Mouse (Mus musculus): ENCODE results near the gene Ctso. TPM values are rescaled to one million over a fixed set of nuclear protein-coding genes. Genes with fewer than 3 reads are reported as not detected.

Gene Ctso
- polyA plus RNA-seq, 1 experiment from 2014 or later = 22.9 TPM

DNA sequence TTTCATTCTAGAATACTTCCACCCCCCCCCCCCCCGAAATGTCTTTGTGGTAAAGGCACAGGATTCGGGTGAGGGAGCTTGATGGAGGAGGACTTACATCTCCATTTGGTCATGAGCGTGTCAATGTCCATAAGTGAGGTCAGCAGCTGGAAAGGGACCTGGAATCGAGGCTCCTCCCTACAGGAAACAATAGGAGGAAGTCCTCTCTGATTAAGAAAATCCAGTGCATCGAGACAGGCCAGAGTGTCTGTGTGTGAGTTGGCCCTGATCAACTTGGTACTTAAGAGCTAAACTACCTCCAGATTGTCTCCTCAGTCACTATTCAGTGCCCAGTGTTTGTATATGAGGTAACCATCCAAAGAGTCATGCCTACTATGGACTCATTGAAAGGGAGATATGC, 28.9 kb downstream of the Ctso start:
- Histone ChIP-seq H3K27me3 (no peaks in the 10 kb centered on the region), H3K36me3 (no peaks in the 10 kb centered on the region), H3K27ac (no peak overlapping the region), H3K4me2 (no peak overlapping the region), H3K4me1 (no peaks in the 10 kb centered on the region), H3K9ac (no peak overlapping the region), H3K4me3 (no peak overlapping the region), H3K9me3 (no peaks in the 10 kb centered on the region)
- no peak for ATAC-seq (ENCODE audit: borderline replicate concordance, extremely low read depth, low FRiP score, low TSS enrichment)
- WGBS = 72% methylated on average over 5 of the region's 5 CpGs

DNA sequence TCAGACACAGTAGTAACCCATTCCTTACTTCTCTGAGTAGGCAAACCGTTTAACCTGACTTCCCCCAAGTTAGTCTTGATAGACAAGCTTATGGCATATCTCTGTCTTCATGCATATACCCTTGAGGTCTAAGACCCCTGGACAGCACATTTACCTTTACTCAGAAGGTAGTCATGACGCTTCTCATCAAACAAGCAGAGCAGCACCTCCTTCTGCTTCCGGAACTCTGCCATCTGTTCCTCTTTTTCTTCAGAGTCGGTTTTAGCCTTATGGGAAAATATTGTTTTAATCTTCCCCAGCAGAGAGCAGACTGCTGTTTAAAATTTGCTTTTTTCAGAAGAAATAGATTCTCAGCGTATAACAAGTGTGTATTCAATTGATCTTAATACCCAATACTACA, 31.4 kb downstream of the Ctso start:
- no peak overlapping the region for H3K27ac ChIP-seq
- 79% methylated on average over 5 of the region's 5 CpGs for WGBS
- H3K4me3 ChIP-seq = no peak overlapping the region
- H3K4me1 ChIP-seq = no peaks in the 10 kb centered on the region
- no peaks in the 10 kb centered on the region for H3K27me3 ChIP-seq
- no peaks in the 10 kb centered on the region for H3K36me3 ChIP-seq
- no peak overlapping the region for H3K4me2 ChIP-seq
- no peaks in the 10 kb centered on the region for H3K9me3 ChIP-seq
- no peak for ATAC-seq (ENCODE audit: borderline replicate concordance, extremely low read depth, low FRiP score, low TSS enrichment)
- H3K9ac ChIP-seq = no peak overlapping the region

DNA sequence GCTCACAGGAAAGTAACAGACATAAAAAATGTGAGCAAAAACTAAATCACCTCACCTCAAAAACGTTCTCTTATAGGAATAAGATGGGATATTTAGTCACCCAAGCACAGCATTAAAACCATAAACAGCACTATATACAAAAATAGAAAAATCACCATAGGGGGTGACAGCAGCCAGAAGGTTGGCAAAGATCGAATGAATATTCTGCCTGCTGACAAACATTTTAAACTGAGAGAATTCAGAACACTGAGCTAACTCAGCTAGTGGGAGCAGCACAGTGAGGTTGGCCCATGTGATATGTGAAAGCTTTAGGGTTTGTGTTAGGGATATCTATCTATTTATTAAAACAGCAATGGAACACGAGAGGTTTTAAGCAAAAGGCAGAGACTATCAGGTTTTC, 32.2 kb downstream of the Ctso start:
- Histone ChIP-seq H3K9ac (no peak overlapping the region), H3K9me3 (no peaks in the 10 kb centered on the region), H3K4me2 (no peak overlapping the region), H3K4me3 (no peak overlapping the region), H3K36me3 (no peaks in the 10 kb centered on the region), H3K27me3 (no peaks in the 10 kb centered on the region), H3K4me1 (no peaks in the 10 kb centered on the region), H3K27ac (no peak overlapping the region)
- ATAC-seq (ENCODE audit: borderline replicate concordance, extremely low read depth, low FRiP score, low TSS enrichment) = no peak
- 69% methylated on average over 3 of the region's 3 CpGs for WGBS

DNA sequence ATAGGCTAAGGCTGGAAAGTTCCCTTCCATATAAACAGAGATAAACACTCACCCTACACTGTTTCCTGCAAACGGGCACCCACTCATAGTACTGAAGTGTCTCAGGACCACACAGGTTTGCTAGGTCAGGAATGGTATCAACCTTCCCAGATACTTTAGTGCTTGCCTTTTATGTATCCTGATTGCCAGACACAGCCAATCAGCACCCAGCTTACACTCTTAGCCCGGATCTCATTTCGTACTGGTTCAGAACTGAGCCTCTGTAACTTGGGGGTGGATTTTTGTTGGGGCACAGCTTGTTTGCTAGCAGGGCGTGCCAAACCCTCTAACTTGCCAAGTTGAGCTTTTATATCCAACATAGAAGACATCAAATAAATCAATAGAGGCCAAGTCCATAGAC, 43.2 kb downstream of the Ctso start:
- H3K9ac ChIP-seq = no peak overlapping the region
- WGBS = 36% methylated on average over 4 of the region's 4 CpGs
- no peak overlapping the region for H3K27ac ChIP-seq
- H3K27me3 ChIP-seq = no peaks in the 10 kb centered on the region
- H3K9me3 ChIP-seq = no peaks in the 10 kb centered on the region
- H3K4me3 ChIP-seq = no peak overlapping the region
- H3K4me1 ChIP-seq = no peaks in the 10 kb centered on the region
- H3K4me2 ChIP-seq = no peak overlapping the region
- peak; percentile 52 for ATAC-seq (ENCODE audit: borderline replicate concordance, extremely low read depth, low FRiP score, low TSS enrichment)
- no peaks in the 10 kb centered on the region for H3K36me3 ChIP-seq

- Histone ChIP-seq H3K9ac (no peak within 1 kb of the TSS), H3K4me2 (no peak within 1 kb of the TSS), H3K27ac (no peak within 1 kb of the TSS), H3K36me3 (no peaks in the 10 kb centered on the region), H3K9me3 (no peaks in the 10 kb centered on the region), H3K27me3 (no peaks in the 10 kb centered on the region), H3K4me3 (no peak within 1 kb of the TSS), H3K4me1 (no peaks in the 10 kb centered on the region)
- ATAC-seq (ENCODE audit: borderline replicate concordance, extremely low read depth, low FRiP score, low TSS enrichment) = no peak
Measured at GRCm38 (mm10) chr3:81976102-81976501, 43.7 kb downstream of the Ctso start, which contains the start of gene Tdo2. Gene Tdo2 (minus strand): TSS chr3:81976202.

DNA sequence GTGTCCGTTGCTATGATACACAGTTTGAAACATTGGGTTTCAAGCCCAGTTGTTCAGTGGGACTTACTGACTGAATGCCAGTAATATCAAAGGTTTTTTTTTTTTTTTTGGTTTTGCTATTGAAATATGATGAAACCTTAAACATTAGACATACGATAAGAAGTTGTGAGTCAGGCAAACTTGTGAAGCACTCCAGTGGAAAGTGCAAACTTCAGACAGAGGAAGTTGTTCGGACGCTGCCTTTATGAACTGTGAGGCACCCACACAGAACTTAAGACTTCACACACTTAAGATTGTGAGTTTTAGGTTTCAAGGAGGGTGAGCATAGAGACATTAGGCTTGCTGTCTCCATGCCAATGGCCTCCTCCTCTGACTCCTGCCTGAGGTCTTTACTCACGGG, 49.2 kb downstream of the Ctso start:
- Histone ChIP-seq H3K9ac (no peak overlapping the region), H3K27ac (no peak overlapping the region), H3K9me3 (no peaks in the 10 kb centered on the region), H3K36me3 (no peaks in the 10 kb centered on the region), H3K4me2 (no peak overlapping the region), H3K4me1 (peaks cover 4% of the 10 kb centered on the region; the same call in 1 of the 2 replicates), H3K4me3 (no peak overlapping the region), H3K27me3 (no peaks in the 10 kb centered on the region)
- WGBS = 50% methylated on average over 5 of the region's 5 CpGs
- no peak for ATAC-seq (ENCODE audit: borderline replicate concordance, extremely low read depth, low FRiP score, low TSS enrichment)

DNA sequence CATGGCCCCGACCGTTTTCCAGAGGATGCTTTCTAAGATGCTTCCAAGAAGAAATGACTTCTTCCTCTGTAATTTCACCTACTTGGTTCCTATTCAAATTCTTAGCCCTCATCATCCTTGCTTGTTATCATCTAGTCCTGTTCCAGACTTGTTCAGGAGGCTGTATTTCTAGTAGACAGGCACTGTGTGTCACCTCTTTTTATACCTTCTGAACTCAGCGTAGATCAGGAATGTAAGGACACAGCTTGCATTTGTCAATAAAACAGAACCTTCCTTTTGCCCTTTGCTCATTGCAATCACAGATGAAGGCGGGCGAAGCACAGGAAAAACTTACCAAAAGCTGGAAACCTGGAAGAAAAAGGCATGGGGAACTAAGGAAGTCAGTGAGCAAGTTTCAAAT, 49.6 kb downstream of the Ctso start, which contains the start of gene Asic5:
TSS of gene Asic5 (plus strand) at position 301 of the 400 bp plus-strand sequence.
- no peak within 1 kb of the TSS for H3K9ac ChIP-seq
- 76% methylated on average over 5 of the region's 5 CpGs for WGBS
- H3K27me3 ChIP-seq = no peaks in the 10 kb centered on the region

DNA sequence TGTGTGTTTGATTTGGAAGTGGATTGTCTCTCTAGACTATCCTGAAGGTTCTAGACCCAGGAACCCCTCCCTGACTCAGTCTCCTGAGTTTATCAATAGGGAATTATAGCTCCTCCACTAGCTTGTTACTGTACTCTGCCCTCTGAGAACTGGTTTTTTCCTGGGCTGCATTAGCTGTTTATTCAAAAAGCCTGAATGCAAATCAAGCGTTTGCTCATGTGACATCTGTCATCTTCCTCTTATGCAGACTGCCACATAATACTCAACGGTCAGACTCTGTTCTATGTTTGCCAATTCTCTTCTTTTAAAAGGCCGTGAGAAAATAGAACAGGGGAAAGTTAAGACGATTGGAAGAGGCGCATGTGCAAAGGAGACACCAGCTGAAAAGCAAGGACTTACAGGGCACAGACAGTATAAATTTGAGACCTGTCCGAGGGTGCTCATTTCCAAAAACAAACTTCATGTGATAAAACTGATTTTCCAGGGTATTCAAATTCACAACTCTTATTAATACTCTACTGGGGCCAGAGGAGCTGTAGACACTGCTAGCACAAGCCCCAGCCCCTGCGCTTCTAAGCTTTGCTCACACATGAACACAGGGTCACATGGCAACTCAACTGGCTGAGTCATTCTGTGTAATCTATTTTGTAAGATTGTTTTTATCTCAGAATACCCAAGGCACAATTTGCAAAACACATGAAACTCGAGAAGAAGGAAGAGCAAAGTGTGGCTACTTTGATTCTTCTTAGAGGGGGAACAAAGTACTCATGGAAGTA, 50.9 kb downstream of the Ctso start:
- no peak overlapping the region for H3K27ac ChIP-seq
- H3K9ac ChIP-seq = no peak overlapping the region
- no peak overlapping the region for H3K4me3 ChIP-seq
- no peak for ATAC-seq (ENCODE audit: borderline replicate concordance, extremely low read depth, low FRiP score, low TSS enrichment)
- no peak overlapping the region for H3K4me2 ChIP-seq
- 65% methylated on average over 8 of the region's 8 CpGs for WGBS
- H3K4me1 ChIP-seq = peaks cover 4% of the 10 kb centered on the region; the same call in 1 of the 2 replicates
- no peaks in the 10 kb centered on the region for H3K36me3 ChIP-seq
- H3K9me3 ChIP-seq = no peaks in the 10 kb centered on the region
- no peaks in the 10 kb centered on the region for H3K27me3 ChIP-seq

More for the DNA sequence above, 49.6 kb downstream of the Ctso start, which contains the start of gene Asic5:
- H3K27ac ChIP-seq = no peak within 1 kb of the TSS
- ATAC-seq (ENCODE audit: borderline replicate concordance, extremely low read depth, low FRiP score, low TSS enrichment) = no peak
- no peaks in the 10 kb centered on the region for H3K36me3 ChIP-seq
- H3K9me3 ChIP-seq = no peaks in the 10 kb centered on the region
- no peak within 1 kb of the TSS for H3K4me3 ChIP-seq
- H3K4me2 ChIP-seq = no peak within 1 kb of the TSS
- H3K4me1 ChIP-seq = peaks cover 4% of the 10 kb centered on the region; the same call in 1 of the 2 replicates

DNA sequence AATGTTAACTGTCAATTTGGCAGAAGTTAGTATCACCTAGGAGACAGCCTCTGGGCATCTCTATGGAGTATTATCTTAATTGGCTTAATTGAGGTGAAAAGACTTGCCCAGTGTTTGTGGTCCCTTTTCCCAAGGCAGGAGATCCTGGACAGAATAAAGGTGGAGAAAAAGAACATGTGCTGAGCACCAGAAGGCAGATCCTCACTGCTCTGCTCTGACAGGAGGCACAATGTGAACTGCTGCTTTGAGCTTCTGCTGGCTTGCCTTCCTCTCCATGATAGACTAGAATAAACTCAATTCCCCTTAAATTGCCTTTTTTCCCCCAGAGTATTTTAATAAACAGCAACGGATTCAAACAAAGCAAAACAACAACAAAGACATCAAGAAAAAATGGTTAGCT, 52.7 kb downstream of the Ctso start:
- Histone ChIP-seq H3K27ac (no peak overlapping the region), H3K27me3 (no peaks in the 10 kb centered on the region), H3K4me3 (no peak overlapping the region), H3K36me3 (no peaks in the 10 kb centered on the region), H3K9ac (no peak overlapping the region), H3K4me1 (peaks cover 12% of the 10 kb centered on the region), H3K4me2 (no peak overlapping the region), H3K9me3 (no peaks in the 10 kb centered on the region)
- WGBS = 56% methylated on average over 1 of the region's 1 CpGs
- ATAC-seq (ENCODE audit: borderline replicate concordance, extremely low read depth, low FRiP score, low TSS enrichment) = no peak

DNA sequence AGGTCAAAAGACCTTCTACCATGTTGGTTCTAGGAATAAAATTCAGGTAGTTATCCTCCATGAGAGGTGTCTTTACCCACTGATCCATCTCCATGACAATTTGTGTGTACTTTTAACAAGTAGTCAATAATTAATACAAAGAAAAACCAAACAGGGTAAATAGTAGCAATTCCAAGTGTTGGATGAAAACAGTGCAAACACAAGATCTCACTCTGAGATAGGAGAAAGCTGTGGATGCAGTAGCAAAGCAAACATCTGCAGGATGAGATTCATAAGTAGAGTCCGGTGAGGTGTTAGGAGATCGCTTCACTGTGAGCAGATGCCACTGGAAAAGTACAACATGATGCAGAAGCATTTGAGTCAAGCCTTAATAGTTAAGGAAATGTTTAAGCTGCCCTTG, 53.7 kb downstream of the Ctso start:
- peaks cover 12% of the 10 kb centered on the region for H3K4me1 ChIP-seq
- no peaks in the 10 kb centered on the region for H3K9me3 ChIP-seq
- ATAC-seq (ENCODE audit: borderline replicate concordance, extremely low read depth, low FRiP score, low TSS enrichment) = no peak
- H3K36me3 ChIP-seq = no peaks in the 10 kb centered on the region
- no peak overlapping the region for H3K27ac ChIP-seq
- H3K27me3 ChIP-seq = no peaks in the 10 kb centered on the region
- WGBS = 80% methylated on average over 2 of the region's 2 CpGs
- no peak overlapping the region for H3K4me3 ChIP-seq
- H3K4me2 ChIP-seq = no peak overlapping the region
- H3K9ac ChIP-seq = no peak overlapping the region

GRCm38 (mm10) chr3:81987628-81988027, 55.2 kb downstream of the Ctso start:
- ATAC-seq (ENCODE audit: borderline replicate concordance, extremely low read depth, low FRiP score, low TSS enrichment) = no peak
- Histone ChIP-seq H3K9ac (no peak overlapping the region), H3K4me1 (peaks cover 8% of the 10 kb centered on the region; the same call in 1 of the 2 replicates), H3K4me3 (no peak overlapping the region), H3K9me3 (no peaks in the 10 kb centered on the region), H3K4me2 (no peak overlapping the region), H3K27ac (no peak overlapping the region), H3K36me3 (no peaks in the 10 kb centered on the region), H3K27me3 (no peaks in the 10 kb centered on the region)
- 89% methylated on average over 3 of the region's 3 CpGs for WGBS

DNA sequence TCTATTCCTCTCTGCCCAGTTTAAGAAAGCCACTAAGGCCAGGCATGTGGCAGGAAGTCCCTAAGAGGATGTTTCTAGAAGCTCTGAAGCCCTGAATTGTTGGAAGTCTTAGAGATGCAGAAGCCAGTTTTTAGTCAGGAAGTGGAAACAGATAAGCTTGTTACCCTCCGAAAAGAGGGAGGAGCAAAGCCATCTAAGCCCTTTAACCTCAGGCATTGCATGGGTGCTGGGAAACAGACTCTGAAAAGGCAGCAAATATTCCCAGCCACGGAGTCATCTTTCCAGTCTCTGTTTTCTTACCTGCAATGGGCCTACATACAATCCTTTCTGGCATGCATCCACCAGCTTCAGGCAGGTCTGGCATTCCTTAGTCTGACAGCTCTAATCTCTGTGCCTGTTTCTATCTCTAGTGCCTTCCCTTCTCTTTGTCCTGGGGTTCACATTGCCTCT, 57.3 kb downstream of the Ctso start:
- no peaks in the 10 kb centered on the region for H3K36me3 ChIP-seq
- no peak overlapping the region for H3K4me3 ChIP-seq
- H3K27me3 ChIP-seq = no peaks in the 10 kb centered on the region
- no peaks in the 10 kb centered on the region for H3K9me3 ChIP-seq
- no peak for ATAC-seq (ENCODE audit: borderline replicate concordance, extremely low read depth, low FRiP score, low TSS enrichment)
- H3K27ac ChIP-seq = peak overlapping the region; percentile 26; the same call in 1 of the 2 replicates
- 17% methylated on average over 2 of the region's 2 CpGs for WGBS
- H3K4me1 ChIP-seq = peaks cover 8% of the 10 kb centered on the region; the same call in 1 of the 2 replicates
- H3K4me2 ChIP-seq = no peak overlapping the region
- no peak overlapping the region for H3K9ac ChIP-seq
